Mouse (Mus musculus) 416B (cell line): Measurements from ENCODE around the gene Macc1.

ENCODE experiments used
- DNase-seq: peaks from one replicate; pipeline ENCODE4 v3.0.0; 2011; ENCODE audit warnings: low read depth

The Macc1 gene

GRCm38 (mm10) chr12:119387925-119388324 lies 73.9 kb downstream of the Macc1 start:
- DNase-seq: no peak

- DNase-seq: peak; percentile 8
Measured at GRCm38 (mm10) chr12:119390192-119390684, 76.2 kb downstream of the Macc1 start.

DNA sequence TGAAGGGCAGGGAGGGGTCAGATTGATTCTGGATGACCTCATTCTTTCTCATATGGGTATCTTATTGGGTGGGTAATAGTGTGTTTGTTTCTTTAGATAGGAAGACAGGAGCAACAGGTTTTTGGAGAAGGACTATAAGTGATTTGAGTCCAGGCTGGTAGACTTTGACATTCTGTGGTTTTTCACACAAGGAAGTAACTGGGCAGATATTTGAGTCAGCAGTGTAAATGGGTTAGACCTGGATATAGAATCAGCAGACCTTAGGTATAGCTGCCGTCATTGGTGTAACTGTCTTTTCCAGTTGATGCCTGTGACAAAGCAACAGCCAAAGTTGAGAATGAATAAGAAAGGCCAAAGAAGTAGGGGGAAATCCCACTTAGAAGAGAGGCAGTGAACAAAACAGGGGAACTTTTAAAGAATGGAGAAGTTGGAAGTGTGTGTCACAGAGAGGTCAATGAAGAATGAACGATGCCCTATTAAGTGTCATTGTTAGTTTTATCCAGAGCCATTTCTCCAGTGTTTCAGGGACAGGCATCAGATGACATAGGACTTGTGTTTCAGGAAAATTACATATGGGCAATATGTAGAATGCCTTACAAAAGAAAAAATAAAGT lies 84.1 kb downstream of the Macc1 start:
- no peak for DNase-seq

- DNase-seq: no peak
Measured at GRCm38 (mm10) chr12:119402273-119402672, 88.2 kb downstream of the Macc1 start.

GRCm38 (mm10) chr12:119402796-119403195 lies 88.7 kb downstream of the Macc1 start:
- DNase-seq: no peak

DNA sequence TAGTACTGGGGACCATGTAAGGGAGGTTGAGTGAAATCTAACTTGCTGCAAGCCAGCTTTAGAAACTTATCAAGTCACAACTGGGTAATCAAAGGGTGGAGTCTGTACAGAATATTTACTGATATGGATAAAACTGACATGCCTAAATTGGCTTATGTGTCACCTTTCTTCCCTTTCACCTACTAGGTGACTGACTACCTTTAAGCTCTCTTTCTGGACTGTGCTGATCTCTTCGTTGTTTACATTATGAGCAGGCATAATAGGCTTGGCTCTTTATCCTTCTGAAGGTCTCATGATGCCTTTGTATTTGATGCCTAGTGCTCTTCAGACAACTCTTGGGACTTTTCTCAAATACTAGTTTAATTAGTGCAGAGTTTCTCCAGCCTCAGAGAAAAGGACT lies 90.7 kb downstream of the Macc1 start:
- no peak for DNase-seq

DNA sequence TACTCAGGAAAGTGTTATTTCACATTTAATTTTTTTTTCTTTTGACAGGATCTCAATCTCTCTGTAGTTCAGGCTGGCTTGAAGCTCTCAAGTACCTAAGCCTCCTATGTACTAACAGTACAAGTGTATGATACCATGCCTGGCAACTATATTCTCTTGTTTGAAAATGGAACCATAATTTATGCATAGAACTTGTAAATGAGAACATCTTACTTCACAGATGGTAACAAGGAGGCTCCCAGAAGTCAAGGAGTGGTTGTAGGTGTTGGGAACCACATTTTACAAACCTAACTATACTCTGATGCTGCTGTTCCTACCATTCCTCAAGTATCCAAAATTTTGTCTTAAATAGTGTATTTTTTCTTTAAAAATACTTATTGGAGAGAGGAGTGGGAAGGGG lies 96.5 kb downstream of the Macc1 start:
- DNase-seq: no peak

DNA sequence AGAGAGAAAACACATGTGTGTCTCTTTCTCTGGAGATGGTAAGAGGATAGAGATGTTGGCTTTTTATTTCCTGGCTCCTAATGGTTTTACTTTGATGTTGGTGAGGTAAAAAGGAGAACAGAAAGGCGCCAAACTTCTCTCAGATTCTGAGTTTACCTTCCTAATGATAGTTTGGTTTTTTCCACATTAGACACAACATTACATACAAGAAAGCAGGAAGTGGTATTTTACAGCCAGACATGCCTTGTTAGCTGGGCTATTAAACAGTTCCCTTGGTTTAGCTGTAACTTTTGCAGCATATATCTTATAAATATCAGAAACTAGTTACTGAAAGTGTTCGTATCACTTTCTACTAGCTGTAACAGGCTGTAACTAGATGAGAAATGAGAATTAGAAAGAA lies 96.9 kb downstream of the Macc1 start:
- no peak for DNase-seq

GRCm38 (mm10) chr12:119411982-119412381 lies 97.9 kb downstream of the Macc1 start:
- peak; percentile 8 for DNase-seq

GRCm38 (mm10) chr12:119415900-119416299 lies 101.8 kb downstream of the Macc1 start:
- DNase-seq: no peak

DNA sequence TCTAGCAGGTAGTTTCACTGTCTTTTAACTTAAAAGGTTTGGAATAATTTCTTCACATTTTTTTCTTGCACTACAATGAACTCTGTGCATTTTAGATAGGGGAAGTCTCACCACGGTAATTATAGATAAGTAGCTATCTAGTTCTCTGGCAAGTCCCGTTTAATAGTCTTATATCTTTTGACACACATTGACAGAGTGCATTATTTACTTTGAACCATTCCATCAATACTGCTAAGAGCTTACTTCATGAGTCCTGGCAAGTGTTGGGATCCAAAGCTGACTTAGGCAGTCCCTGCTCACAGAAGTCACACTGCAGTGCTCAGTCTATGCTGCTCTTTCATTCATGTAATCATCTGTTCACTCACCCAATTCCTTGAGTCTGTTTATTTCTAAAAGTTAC lies 111.7 kb downstream of the Macc1 start:
- DNase-seq: no peak

DNA sequence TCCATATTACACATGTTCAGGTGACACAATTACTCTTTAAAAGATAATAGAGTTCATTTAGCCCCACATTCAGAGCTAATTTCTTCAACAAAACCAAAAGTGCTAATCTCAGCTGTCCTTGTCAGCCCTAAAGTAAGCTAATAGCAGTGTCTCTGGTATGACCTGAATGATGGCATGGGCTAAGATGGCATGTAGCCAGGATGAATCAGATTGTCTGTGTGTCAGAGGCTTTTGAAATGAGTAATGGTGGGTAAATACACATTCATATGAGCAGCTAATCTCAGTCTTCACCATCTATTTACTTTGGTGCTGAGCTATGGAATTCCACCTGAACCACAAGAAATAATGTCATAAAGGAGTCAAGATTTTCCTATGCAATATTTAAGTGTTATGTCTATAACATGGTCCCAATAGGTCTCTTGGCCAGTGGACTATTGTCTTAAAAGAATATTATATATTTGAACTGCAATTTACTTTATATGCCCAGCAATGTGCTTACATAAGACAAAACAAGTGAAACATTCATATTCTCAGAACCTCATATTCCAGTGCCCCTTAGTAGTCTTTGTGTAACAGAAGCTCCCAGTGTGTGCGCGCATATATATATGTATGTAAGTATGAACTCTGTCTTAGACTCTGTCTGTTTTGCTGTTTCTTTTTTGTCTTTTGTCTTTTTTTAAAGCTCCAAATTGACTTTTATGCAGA lies 112.3 kb downstream of the Macc1 start:
- DNase-seq: peak; percentile 4

DNA sequence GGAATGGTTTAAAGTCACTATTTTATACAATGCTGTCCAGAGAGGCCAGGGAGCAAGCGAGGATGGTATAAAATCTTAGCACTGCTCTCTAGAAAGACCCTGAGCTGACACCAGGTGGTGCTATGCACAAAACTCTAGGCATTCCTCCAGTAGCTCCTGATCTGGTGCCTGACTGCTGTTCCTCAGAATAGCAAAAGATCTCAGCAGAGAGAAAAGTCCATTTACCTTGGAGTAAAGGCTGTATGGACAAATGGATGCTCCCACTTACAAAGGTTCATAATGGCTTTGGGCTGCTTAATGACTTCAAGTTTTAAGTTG lies 112.8 kb downstream of the Macc1 start:
- DNase-seq: peak; percentile 54

GRCm38 (mm10) chr12:119440720-119441119 lies 126.7 kb downstream of the Macc1 start:
- no peak for DNase-seq

DNA sequence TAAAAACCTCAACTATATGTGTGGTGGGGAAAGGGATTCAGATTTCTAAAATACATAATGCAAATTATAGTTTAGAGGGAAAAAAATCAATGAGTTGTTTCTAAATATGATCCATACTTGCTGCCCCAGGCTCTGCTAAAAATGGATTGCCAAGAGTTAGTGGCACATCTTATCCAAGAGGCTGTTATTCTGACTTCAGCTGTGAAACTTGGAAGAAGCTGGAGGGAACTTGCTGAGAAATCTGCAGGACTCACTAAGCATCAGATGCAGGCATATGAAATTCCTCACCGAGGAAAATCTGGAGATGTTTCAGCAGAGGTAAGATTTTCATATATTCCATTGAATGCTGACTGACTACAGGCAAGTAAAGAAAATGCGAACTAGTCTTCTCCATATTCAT lies 136.0 kb downstream of the Macc1 start:
- DNase-seq: no peak

GRCm38 (mm10) chr12:119451232-119451631 lies 137.2 kb downstream of the Macc1 start:
- no peak for DNase-seq

GRCm38 (mm10) chr12:119454076-119454475 lies 140.0 kb downstream of the Macc1 start:
- DNase-seq: no peak

GRCm38 (mm10) chr12:119464040-119464939 lies 150.2 kb downstream of the Macc1 start:
- no peak for DNase-seq

DNA sequence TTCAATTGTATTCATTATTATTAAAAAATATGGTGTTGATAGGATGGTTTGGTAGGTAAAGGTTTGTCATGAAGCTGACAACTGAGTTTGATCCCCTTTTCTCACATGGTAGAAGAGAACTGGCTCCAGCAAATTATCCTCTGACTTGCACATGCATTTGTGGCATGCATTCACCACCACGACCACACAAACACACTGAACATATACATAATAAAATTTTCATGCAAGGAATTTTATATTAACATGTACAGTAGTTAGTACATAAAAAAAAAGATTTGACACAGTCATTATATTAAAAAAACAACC lies 150.8 kb downstream of the Macc1 start:
- DNase-seq: no peak

DNA sequence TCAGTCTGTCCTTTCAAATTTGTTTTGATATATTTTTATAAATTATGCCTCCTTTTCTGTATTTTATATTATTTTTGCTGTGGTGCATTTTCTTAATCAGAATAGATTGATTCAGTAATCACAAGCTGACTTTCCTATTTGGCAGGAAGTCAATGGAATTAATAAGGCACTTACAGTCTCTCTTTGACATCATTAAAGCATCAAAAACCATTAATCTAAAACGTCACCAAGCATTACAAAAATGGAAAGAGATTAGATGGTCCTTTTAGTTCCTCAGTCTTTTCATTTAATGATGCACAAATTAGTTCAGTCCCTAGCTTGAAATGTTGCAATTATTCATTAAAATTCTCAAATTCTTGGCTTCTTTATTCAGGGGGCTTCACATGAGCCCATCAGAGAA lies 153.6 kb downstream of the Macc1 start:
- no peak for DNase-seq

- peak; percentile 62 for DNase-seq
Measured at GRCm38 (mm10) chr12:119470260-119470659, 156.2 kb downstream of the Macc1 start.

GRCm38 (mm10) chr12:119483296-119483695 lies 169.2 kb downstream of the Macc1 start:
- no peak for DNase-seq
